Mouse (Mus musculus) c-Kit-positive CD71-positive TER-119-positive erythroid progenitor cells, embryonic 14.5 days (primary cell): Measurements from ENCODE around the gene Ccdc187.

ENCODE experiments used
- DNase-seq: peaks from one replicate; pipeline ENCODE4 v3.0.0-alpha.2; 2013; ENCODE audit warnings: low spot score

The Ccdc187 gene

DNA sequence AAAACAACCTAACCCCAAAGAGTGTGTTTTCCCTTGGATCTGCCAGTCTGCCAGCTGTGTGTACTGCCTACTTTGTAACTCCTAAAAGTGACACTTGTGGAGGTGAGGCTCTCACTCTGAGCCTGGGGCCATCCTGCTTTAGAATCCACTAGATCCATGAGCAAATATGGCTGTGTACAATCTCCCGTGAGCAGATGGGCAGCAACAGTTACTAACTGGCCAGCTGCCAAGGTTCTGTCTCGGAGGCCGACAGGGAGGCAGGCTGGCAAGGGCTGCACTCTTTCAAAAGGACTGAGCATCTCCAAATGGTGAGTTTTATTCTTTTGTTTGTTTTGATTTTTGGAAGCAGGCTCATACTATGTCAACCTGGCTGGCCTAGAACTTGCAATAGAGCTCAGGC is 79.8 kb downstream of the Ccdc187 start:
- DNase-seq = no peak

DNA sequence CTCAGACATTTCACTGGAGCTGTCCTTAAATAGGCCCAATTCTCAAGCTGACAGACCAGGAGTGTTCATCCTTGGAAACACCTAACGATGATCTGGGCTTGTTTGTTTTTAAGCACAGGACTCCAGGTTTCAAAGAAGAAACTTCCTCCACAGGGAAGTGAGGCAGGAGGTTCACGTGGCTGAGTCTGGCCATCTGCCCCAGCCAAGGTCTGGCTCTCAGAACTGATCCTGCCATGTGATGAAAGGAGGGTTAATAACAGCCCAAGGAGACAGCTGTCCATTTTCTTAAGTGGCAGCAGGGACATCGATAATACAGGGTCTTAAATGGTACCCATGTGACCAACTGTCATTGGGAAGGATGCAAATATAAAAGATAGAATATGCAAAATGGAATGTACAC is 84.8 kb downstream of the Ccdc187 start:
- no peak for DNase-seq

DNA sequence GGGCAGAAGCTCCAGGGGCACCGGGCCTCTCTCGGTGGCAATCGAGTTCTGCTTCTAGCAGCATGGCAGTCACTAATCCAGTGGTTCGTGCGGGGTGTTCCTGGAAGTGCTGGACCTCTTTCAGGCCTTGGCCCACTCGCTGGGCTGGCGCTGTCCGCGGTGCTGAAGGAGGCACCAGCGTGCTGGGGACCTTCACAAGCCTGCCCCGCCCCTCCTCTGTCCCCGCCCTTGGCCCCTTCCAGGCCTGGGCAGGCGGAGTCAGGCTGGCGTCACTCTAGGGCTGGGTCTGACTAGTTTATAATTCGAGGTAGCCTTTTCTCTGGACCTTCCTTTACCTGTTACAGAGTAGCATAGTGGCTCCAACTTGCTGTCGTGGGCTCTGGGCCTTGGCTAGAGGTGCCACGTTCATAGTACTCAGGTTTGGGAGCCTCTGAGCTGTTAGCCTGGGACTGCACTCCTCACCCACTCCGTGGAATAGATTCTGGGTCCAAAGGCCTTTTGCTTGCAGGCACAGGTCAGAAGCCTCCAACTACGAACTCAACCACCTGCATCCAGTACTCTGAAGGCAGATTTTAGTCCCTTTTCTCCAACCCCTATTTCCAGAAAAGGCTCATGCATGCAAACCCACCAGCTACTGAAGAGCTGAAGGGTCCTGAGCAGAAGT is 86.1 kb downstream of the Ccdc187 start, which contains the start of gene Lhx3:
TSS of gene Lhx3 (minus strand) at position 164 of the 664 bp plus-strand sequence.
- DNase-seq = peak; percentile 77

DNA sequence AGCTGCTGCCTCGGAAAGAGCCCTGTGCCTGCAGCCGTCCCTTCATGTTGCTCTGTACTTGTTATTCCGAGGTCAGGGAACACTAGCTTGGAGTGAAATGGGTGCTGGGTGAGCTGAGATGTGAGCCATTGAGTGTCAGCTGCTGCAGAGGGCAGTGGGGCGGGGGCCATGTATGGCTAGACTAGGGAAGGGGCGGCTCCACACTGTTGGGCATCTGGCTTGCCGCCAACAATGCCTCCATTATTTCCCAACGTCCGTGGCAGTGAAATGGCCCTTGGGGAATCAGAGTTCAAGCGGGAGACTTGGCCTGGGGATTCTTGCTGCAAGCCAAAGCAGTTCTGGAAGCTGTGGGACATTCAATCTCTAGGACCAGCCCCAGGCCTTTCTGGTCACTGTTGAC is 86.8 kb downstream of the Ccdc187 start:
- DNase-seq = no peak

DNA sequence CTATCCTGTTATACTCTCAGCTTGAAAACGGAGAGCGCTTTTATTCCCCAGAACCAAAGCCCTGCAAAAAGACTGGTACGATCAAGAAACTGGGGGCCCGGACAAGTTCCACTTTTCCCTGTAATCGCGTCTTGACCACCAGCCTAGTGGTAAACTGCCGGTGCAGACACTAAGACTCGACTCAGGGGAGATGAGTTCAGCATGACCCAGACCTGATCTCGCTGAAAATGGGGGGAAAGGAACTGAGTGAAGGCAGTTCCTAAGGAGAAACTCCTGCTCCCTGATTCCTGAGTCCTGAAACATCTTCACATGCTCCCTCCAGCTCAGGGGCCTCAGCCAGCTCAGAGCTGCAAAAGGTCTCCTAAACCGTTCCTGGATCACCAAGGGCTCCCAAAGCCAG is 88.6 kb downstream of the Ccdc187 start:
- no peak for DNase-seq

DNA sequence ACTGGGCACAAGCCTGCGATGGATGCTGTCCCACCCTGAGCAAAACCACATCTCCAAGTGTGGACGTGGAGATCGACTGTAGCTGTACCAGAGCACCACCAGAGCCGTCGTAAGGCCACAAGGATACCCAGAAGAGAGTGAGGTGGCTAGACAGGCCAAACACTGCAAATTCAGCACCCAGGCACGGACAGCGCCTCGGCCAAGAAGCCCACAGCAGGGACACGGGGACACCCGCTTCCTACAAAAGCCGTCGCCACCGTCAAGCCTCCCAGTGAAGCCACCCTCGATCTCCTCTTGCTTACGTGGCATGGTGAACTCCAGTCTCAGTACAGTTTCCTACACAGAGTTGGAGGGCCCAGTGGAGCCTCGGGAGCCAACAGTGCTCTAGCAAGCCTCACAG is 89.2 kb downstream of the Ccdc187 start:
- peak; percentile 22 for DNase-seq

DNA sequence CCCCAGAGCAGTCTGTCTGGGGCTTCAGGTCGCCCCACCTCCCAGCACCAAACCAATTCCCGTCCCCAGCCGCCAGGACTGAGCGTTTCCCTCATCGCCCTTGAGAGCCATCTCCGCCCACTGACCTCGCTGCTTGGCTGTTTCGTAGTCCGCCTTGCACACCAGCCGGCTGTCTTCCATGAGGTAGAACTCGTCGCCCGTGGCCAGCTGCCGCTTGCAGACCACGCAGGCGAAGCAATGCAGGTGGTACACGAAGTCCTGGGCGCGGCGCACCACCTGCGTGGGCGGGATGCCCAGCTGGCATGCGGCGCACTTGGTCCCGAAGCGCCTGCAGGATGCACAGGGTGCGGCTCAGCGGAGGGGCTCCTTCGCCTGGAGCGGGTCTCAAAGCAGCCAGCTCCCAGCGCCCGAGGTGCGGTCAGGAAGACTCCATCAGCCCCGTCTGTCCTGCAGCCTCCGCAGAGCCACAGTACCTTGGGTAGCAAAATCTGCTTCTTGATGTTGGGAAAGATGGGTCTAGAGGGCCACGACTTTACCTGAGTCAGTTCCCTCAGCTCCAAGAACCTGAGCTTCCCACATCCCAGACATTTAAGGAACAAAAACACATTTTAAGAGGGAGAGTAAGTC is 91.4 kb downstream of the Ccdc187 start:
- DNase-seq = no peak

DNA sequence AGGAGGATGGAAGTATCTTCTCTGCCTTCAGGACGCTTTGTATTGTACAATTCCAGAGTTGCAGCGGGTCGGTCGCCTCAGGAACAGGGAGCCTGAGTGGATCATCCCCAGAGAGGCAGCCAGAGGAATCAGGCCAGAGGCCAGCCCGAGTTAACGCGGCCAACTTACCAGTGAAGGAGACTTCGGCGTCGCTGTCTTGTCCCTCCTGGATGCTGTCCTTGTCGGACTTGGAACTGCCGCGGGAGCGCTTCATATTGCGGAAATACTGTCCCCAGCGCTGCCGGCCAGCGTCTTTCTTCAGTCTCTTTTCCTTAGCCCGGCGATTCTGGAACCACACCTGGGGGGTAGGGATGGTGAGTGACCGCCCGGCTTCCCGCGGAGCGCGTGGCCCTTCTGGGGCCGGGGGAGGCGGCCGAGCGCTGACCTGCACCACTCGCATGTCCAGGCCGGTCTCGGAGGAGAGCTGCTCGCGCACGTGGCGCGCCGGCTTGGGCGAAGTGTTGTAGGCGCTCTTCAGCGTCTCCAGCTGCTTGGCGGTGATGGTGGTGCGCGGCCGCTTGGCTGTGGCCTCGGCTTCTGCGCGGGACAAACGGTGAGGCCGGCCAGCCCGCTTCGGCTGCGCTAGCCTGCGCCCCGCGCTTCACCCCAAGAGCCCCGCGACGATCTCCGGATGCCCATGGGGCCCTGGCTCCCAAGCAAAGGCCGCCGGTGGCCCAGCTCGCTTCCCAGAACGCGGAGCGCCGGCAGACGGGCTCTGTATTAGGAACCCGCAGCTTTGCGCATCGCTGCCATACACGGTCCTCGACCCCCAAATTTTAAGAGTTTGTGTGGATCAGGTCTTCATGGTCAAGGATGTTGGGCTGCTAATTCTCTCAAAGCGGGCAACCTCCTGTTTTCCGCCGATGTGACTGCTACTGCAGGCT is 92.2 kb downstream of the Ccdc187 start:
- no peak for DNase-seq

DNA sequence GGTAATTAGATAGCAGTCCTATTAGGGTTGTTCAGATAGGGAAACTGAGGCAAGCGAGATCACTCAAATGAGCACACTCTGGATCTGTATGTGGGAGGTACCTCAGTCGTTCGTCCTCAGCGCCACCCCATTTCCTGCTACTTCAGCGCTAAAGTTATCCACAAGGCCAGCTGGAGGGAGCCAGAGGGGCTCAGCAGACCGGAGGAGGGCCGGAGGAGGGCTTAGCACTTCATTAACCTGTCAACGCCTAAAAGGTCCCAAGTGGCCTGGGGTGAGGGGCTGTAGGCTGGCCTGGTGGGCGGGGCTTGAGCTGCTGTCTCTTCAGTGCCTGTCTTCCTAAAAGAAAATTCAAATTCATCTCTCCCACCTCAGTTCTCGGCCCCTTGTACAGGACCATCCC is 95.9 kb downstream of the Ccdc187 start:
- no peak for DNase-seq

DNA sequence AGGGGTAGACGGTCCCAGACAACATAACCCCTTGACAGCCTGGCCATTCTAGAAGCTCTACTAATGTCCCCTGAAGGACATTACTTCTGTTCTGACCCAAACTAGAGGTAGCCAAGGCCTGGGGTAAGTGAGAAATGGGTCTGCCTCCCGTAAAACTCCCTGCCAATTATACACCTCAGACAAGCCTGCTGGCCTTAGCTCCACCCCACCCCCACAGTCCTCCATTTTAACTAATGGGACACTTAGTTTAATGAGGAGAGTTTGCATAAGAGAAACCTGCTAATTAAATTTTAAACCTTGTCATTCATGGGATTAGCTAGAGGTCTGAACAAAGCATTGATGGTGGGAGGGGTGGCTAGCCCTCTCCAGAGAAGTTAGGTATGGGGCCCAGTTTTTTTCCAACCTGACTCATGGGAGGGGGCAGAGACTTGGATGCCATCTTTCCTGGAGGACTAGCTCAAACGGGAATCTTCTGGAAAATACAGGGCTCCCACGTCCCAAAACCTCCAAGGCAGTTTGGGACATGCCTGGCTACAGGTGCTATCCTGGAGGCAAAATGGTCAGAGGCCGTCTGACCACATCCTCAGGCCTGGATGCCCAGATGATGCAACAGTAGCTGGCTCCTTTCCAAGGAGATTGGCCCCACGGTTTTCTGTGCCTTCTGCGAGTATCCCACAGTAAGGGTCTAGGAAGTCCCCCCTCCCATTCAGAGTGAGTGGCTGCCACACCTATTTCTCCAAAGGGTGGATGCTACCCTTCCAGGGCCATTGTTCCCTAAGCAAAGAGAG is 99.6 kb downstream of the Ccdc187 start:
- DNase-seq = no peak
